Mouse (Mus musculus) adipocyte (in vitro differentiated cells): Measurements from ENCODE around the gene 9030624G23Rik.
"Not testable (repeated sequence)": the region's sequence is repeated elsewhere in the genome, so short reads cannot be mapped to it uniquely, and the experiment has no call there.

Source experiments
- DNase-seq: peaks from one replicate; pipeline ENCODE4 v3.0.0-alpha.2; 2016; ENCODE audit warnings: low spot score

Gene 9030624G23Rik

DNA sequence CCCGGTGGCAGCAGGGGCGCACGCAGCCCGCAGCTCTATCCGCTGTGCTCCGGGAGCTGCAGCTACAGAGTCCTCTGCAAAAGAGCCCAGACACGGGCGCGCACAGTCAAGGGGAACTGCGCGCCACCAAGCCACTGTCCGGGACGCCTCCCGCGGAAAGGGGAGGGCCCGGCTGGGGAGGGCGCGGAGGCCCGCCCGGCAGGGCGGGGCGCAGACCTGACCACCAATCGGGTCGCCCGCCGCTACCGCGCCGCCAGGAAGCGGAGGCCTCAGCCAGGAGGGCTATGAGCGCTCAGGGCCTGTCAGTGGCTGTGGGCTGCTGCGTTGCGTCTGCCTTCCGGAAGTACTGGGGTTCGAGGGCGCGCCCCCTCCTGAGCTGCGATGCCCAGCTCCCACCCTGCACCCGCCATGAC, at the start of gene 9030624G23Rik:
9030624G23Rik (minus strand) TSS at position 139 of the 413 bp plus-strand sequence.
- DNase-seq = not testable (repeated sequence)

DNA sequence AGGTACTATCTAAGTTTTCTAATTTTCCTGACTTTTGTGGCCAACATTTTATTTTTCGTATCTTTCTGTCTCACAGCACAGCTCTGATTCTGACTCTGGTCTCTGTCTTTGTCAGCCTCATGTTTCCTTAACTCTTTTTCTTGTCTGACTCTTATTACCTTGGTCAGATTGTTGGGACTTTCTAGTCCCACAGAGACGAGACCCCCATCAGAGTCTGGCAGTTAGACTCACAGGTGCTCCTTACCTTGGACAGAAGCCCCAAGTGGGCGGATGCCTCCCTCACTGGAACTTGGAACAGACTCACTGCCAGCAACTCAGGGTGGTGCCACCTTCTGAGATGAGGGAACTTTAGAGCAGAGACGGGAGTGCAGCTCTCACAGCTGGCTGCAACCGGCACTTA, 13.9 kb downstream of the 9030624G23Rik start:
- DNase-seq = not testable (repeated sequence)
